Comparison of ENCODE assay signal across 8 mouse cellular contexts in genomic region chr16:34322546-34322945, GRCm38 (mm10).
DNase-seq lines count a peak whose midpoint lies in the region; ATAC-seq lines count a peak whose summit lies in the region.

No protein-coding gene starts in this region.

- no peak overlapping the region for H3K9ac ChIP-seq in hindbrain, embryonic 15.5 days
- H3K9ac ChIP-seq in limb, embryonic 13.5 days = no peak overlapping the region

- H3K4me3 ChIP-seq in hindbrain, embryonic 15.5 days = no peak overlapping the region
- no peak overlapping the region for H3K4me3 ChIP-seq in limb, embryonic 13.5 days

- H3K4me2 ChIP-seq in hindbrain, embryonic 15.5 days = no peak overlapping the region
- H3K4me2 ChIP-seq in limb, embryonic 13.5 days (replicated peaks) = no peak overlapping the region

- no peaks in the 10 kb centered on the region for H3K9me3 ChIP-seq in hindbrain, embryonic 15.5 days
- no peaks in the 10 kb centered on the region for H3K9me3 ChIP-seq in limb, embryonic 13.5 days

- H3K27ac ChIP-seq in hindbrain, embryonic 15.5 days (replicated peaks) = no peak overlapping the region
- H3K27ac ChIP-seq in limb, embryonic 13.5 days = no peak overlapping the region

- DNase-seq in spleen, adult 18-20 months = peak; percentile 9 to 18
- no peak for DNase-seq in spleen, adult 12 weeks (ENCODE audit: low spot score)
- peak; percentile 96 to 97 for DNase-seq in cerebellum, postnatal 10 days
- DNase-seq in gastrocnemius, postnatal 10 days = peak; percentile 61
- DNase-seq in neural tube, embryonic 10.5 days (ENCODE audit: extremely low spot score, low spot score) = peak; percentile 77
- DNase-seq in urinary bladder, postnatal 25 days (ENCODE audit: low spot score) = peak; percentile 51

- H3K36me3 ChIP-seq in hindbrain, embryonic 15.5 days = no peaks in the 10 kb centered on the region
- 0 out of 2 replicates have a peak, but pooled peaks cover 4% of the 10 kb centered on the region for H3K36me3 ChIP-seq in limb, embryonic 13.5 days

- H3K27me3 ChIP-seq in hindbrain, embryonic 15.5 days = no peaks in the 10 kb centered on the region
- H3K27me3 ChIP-seq in limb, embryonic 13.5 days = peaks cover 7% of the 10 kb centered on the region; the same call in 1 of the 2 replicates

- peaks cover 21% of the 10 kb centered on the region for H3K4me1 ChIP-seq in hindbrain, embryonic 15.5 days (replicated peaks)
- peaks cover 12% of the 10 kb centered on the region; the same call in 1 of the 2 replicates for H3K4me1 ChIP-seq in limb, embryonic 13.5 days

- WGBS in hindbrain, embryonic 15.5 days = 21% methylated on average over 4 of the region's 4 CpGs
- WGBS in limb, embryonic 13.5 days = 14% methylated on average over 4 of the region's 4 CpGs

- ATAC-seq in hindbrain, embryonic 15.5 days (ENCODE audit: low FRiP score, low read depth) = peak; percentile 87
- ATAC-seq in limb, embryonic 13.5 days (ENCODE audit: low FRiP score, low read depth) = peak; percentile 77; the same call in 1 of the 2 replicates
